Mouse (Mus musculus): ENCODE data around the gene Sdsl. TPM values are rescaled to one million over a fixed set of nuclear protein-coding genes. Genes with fewer than 3 reads are reported as not detected.
"Not testable (repeated sequence)": the region's sequence is repeated elsewhere in the genome, so short reads cannot be mapped to it uniquely, and the experiment has no call there.

Gene Sdsl
- 10 to 100 TPM in 1 of 2 experiments, 1 to 10 TPM in 1; 8.7 to 10.9 TPM for total RNA-seq (2021)
- long read RNA-seq, experiment 1, partial matches to known transcripts: 13 of 16 reads
- long read RNA-seq, experiment 1, other reads (novel, unspliced or antisense): 3 of 16 reads
- long read RNA-seq, experiment 2, partial matches to known transcripts: 14 of 14 reads
- long read RNA-seq, experiment 2, other reads (novel, unspliced or antisense): 0 of 14 reads

DNA sequence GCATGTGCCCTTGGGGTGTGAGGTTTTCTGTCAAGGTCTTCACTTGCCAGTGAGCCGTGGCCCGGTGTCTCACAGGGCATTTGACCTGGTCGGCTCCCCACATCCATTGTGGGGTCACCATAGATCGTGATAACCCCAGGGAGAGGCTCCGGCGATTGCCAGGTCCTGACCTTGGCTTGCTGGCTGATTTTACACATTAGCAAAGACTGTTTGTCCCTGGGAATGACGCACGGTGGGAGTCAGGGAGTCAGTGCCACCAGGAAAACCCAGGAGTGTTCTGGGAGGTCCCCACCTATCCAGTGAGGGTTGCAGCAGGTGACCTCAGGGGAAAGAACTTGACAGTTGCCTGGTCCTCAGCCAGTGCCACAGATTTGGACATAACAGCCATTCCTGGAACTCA lies at the start of gene Sdsl:
Gene Sdsl, minus strand, starts transcription at position 41 of the 400 bp plus-strand sequence.
- intact Hi-C loops (cut with DNase I): no loop called here
- DNase-seq: no peak

DNA sequence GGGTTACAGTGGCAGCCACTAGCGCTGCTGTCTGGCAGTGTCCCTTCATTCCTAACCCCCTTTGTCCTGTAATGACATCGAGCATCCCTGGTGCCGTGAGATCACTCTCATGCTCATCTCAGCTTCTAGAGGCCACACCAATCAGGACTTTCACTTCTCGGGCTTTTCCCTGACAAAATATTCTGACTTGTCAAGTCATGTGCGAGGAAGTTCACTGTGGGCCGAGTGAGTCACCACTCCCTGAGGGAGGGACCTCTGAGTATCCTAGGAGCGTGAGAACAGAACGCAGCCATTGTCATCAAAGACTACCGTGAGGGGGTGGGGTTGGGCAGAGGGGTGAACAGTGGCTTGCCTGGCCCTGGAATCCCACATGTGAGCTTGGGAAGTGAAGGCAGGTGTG lies 44.9 kb upstream of the Sdsl start:
- intact Hi-C loops (cut with DNase I): no loop called here
- peak; percentile 49 to 65 for DNase-seq

DNA sequence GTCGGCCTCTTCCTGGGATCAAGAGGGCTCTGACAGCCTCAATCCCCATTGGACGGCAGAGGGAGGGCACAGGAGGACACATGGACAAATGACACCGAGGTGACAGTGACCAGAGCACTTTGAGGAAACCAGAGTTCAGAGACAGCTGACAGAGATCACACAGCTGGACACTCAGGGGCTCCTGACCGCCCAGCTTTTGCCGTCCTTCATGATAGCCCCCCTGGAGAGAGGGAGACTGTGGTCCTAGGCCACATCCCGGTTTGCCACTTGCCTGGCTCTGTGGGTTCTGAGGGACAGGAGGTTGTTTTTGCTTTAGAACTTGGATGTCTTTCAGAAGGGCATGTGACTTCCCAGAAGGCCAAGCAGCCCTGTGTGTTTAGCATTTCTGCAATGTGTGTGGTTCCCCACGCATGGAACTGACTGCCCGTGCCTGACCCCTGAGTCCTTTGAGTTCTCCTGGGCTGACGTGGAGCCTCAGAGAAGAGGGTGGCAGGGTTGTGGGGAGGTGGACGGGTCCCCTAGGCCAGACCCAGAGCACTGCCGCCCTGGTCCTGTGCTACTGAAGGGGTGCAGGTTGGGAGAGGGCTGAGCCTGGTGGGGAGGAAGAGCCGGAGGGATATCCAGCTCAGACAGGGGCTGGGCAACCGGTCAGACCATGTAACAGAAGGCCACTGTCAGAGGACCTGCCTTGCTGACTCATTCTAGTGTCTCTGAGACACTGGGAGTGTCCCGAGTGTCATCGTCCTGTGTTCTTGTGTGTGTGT lies 43.8 kb upstream of the Sdsl start:
- intact Hi-C loops (cut with DNase I): no loop called here

DNA sequence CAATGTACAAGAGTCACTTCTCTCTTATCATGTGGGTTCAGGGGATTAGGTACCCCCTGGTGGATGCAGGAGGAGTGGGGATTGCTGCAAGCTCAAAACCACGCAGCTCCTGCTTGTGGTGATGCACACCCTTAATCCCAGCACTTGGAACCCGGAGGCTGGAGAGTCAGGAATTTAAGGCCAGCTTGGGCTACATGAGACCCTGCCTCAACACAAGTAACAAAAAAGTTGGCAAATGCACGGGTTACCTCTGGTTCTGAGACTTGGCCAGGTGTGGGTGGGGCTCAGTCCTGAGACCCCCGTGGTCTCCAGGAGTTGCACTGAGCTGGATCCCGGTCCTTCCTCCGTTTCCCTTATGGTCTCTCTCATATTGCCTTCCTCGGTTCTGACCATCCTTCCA lies 42.8 kb upstream of the Sdsl start:
- DNase-seq: no peak
- intact Hi-C loops (cut with DNase I): no loop called here

More for the DNA sequence above, 43.8 kb upstream of the Sdsl start:
- DNase-seq: peak; percentile 35 to 39

DNA sequence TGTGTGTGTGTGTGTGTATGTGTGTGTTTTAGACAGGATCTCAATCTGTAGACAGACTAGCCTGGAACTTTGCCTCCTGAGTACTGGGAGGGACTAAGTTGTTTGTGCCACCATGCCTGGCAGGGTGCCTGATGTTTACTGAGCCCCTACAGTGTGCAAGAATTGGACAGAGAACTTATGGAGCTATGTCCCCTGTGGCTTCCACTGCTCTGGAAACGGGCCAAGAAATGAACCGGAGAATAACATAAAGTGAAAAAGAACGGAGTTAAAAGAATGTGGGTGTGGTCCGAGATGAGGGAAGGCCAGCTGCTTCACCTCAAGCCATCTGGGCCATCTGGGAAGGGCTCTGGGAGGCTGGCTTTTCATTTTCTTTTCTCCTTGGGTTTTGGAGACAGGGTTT lies 42.1 kb upstream of the Sdsl start:
- intact Hi-C loops (cut with DNase I): loop anchor here (5.0 kb wide), 1 partner anchor 73 kb away; the partner anchor contains the start of genes Iqcd and Tpcn1
- peak; percentile 48 to 61 for DNase-seq

- DNase-seq: no peak
- intact Hi-C loops (cut with DNase I): loop anchor here (5.0 kb wide), 1 partner anchor 73 kb away; the partner anchor contains the start of genes Iqcd and Tpcn1
These were observed 41.5 kb upstream of the Sdsl start for GRCm38 (mm10) chr5:120514031-120514677.

- no peak for DNase-seq
- intact Hi-C loops (cut with DNase I): loop anchor here (5.0 kb wide), 1 partner anchor 74 kb away; the partner anchor contains the start of genes Iqcd and Tpcn1
These were observed 40.4 kb upstream of the Sdsl start for GRCm38 (mm10) chr5:120512911-120513555.

GRCm38 (mm10) chr5:120511643-120512220 lies 39.1 kb upstream of the Sdsl start:
- intact Hi-C loops (cut with DNase I): loop anchor here (5.0 kb wide), 1 partner anchor 76 kb away; the partner anchor contains the start of genes Iqcd and Tpcn1
- peak; percentile 49 to 53 for DNase-seq

DNA sequence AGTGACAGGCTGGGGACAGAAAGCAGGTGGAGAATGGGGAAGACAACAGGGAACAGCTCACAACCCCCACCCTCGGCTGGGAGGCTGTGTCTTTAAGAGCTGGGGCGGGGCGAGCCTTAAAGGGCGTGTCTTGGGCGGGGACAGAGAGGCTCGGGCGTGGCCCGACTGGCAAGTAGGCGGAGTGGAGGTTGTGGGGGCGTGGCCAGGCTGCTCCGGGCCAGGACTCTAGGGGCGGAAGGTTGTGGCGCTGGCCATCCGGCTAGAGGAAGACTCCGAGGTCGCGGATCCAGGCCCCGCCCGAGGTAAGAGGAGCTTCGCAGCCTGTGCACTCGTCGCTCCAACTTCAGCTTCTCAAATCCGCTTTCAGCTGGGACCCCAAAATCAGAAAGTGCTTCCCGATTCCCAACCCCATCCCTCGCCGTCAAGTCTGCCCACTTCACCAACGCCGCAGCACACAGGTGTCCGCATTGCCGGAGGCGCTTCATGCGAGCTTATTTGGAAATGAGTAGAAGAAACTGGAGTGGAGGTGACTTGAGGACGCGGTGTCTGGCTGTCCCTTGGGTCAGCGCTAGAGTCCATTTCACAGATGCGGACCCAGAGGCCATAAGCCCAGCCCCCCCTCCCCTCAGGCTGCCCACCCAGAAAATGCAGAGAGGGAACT lies 38.5 kb upstream of the Sdsl start, which contains the start of gene Slc8b1:
Gene Slc8b1, plus strand, starts transcription at position 187 of the 661 bp plus-strand sequence.
- intact Hi-C loops (cut with DNase I): loop anchor here (5.0 kb wide), 1 partner anchor 76 kb away; the partner anchor contains the start of genes Iqcd and Tpcn1
- peak; percentile 96 to 98 for DNase-seq

DNA sequence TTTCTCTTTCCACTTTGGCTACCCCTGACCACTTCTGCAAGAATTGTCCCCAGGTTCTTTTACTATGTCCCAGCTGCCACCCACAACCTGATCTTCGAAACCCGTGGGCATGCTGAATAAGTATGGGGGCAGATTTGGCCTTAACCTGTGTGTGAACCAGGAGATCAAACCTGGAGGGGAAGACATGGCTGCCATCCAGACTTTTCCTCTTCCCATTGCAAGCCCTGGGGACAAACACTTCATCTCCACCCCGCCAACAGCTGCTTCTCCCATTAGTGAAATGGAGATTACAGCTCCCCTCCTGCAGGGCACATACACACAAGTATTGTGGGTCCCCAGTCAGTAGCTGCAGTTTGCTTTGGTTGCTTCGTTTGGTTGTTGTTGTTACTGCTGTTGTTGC lies 34.7 kb upstream of the Sdsl start:
- no peak for DNase-seq
- intact Hi-C loops (cut with DNase I): loop anchor here (10.0 kb wide), 2 partner anchors 167 to 237 kb away; partner anchors contain the start of gene Oas2

- DNase-seq: no peak
- intact Hi-C loops (cut with DNase I): loop anchor here (10.0 kb wide), 2 partner anchors 168 to 238 kb away; partner anchors contain the start of gene Oas2
These were observed 33.9 kb upstream of the Sdsl start for GRCm38 (mm10) chr5:120506490-120506889.

- intact Hi-C loops (cut with DNase I): loop anchor here (10.0 kb wide), 2 partner anchors 169 to 239 kb away; partner anchors contain the start of gene Oas2
- DNase-seq: no peak
These were observed 33.2 kb upstream of the Sdsl start for GRCm38 (mm10) chr5:120505781-120506180.

DNA sequence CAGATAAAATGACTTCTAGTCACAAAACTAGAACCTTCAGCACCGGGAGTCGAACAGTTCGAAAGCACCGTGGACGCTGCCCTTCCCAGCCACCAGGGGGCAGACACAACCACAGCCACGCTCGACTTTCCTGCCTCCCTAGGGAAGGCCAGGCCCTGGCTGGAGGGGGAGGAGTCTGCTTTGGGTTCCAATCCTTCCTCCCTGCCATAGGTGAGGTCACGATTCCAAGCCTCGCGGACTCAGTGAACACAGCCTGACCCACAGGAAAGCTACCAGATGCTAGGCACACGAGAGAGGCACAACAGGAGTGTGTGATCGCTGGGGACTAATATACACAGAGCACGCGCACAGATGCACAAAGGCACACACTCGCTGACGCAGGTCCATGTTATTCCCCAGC lies 32.8 kb upstream of the Sdsl start:
- peak; percentile 84 to 89 for DNase-seq
- intact Hi-C loops (cut with DNase I): loop anchor here (10.0 kb wide), 2 partner anchors 169 to 239 kb away; partner anchors contain the start of gene Oas2

DNA sequence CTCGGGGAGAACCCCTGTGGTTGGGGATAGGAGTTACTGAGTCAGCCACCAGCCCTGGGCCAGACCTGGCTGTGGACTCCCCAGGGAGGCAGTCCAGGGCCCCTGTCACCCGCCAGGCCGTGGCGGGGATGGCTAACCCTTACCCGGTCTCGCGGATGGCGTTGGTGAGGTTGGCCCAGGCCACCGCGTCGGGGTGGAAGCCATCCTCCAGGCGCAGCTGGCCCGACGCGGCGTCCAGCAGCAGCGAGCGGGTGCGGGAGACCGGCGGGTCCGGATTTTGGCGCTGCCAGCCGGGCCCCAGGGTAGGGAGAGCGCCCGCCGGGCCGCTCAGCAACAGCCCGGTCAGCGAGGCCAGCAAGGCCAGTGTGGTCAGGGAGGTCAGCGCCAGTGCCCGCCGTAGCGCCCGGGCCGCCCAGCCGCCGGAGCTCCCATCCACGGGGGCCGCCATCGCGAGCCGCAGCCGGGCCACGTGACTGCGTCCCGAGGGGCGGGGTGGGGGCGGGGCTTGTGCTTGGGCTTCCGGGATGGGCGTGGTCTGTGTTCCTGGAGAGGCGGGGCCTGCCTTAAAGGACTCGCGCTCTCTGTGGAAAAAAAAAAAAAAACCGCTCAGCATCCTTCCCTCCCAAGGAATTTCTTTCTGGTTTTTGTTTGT lies 30.7 kb upstream of the Sdsl start, which contains the start of gene Plbd2:
Gene Plbd2, minus strand, starts transcription at position 482 of the 652 bp plus-strand sequence.
- DNase-seq: peak; percentile 86 to 87
- intact Hi-C loops (cut with DNase I): loop anchor here (10.0 kb wide), 2 partner anchors 172 to 242 kb away; partner anchors contain the start of gene Oas2

DNA sequence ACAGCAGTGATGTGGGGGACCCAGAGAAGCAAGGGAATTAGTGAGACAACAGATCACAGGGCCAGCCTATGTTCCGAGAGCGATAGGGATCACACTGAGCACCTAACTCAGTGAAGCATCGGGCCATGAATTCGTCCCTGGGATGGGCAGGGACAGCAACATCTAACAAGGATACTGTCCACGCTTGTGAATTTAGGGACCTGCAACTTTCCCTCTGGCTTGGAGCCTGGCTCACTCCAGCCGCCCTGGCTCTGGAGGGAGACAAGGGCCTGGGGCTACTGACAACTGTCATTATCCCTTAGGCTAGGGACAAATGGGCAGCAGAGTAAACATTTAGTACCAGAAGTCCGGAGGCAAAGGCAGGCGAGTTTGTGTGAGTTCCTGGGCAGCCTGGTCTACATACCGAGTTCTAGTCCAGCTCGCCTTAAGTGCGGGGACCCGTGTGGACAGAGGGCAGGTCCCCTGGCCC lies 30.1 kb upstream of the Sdsl start:
- intact Hi-C loops (cut with DNase I): loop anchor here (10.0 kb wide), 2 partner anchors 172 to 242 kb away; partner anchors contain the start of gene Oas2
- no peak for DNase-seq

DNA sequence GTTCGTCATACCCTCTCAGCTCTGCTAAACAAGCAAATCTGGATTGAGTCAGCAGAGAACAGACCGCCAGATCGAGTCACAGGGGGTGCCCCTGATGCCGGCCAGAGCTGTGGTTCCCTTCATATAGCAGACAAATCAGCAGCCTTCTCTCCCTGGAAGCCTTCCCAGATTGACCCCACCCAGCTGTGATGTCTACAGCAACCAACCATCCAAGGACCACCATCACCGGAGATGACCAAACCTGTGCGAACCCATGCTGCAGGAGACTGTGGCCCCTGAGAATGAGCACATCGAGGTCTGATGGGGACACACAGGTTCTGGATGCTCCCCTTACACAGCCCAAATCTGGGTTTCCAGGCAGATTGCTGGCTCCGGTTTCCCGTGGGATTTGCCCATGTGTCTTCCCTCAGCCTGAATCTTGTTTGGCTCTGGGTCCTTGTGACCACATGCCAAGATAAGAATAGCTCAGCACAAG lies 29.6 kb upstream of the Sdsl start:
- no peak for DNase-seq
- intact Hi-C loops (cut with DNase I): loop anchor here (10.0 kb wide), 2 partner anchors 173 to 243 kb away; partner anchors contain the start of gene Oas2

GRCm38 (mm10) chr5:120500609-120501008 lies 28.0 kb upstream of the Sdsl start:
- intact Hi-C loops (cut with DNase I): loop anchor here (10.0 kb wide), 2 partner anchors 174 to 244 kb away; partner anchors contain the start of gene Oas2
- not testable (repeated sequence) for DNase-seq

GRCm38 (mm10) chr5:120499202-120499601 lies 26.6 kb upstream of the Sdsl start:
- DNase-seq: no peak
- intact Hi-C loops (cut with DNase I): no loop called here
